Comparison of ENCODE assay signal across 14 mouse cellular contexts in genomic region chr2:29843231-29844105, GRCm38 (mm10). TPM values are rescaled to one million over a fixed set of nuclear protein-coding genes. Genes with fewer than 3 reads are reported as not detected.
DNase-seq lines count a peak whose midpoint lies in the region; ATAC-seq lines count a peak whose summit lies in the region.
"Had no signal": no experiment of that assay in that cellular context is flagged by ENCODE, and none has a peak within 500 bp of the region (broad histone marks: within the 10 kb centered on the region; RNA-seq: fewer than 3 reads in every experiment).

No protein-coding gene starts in this region.

- no peaks in the 10 kb centered on the region for H3K27me3 ChIP-seq in neural tube, embryonic 15.5 days (replicated peaks)
- no peaks in the 10 kb centered on the region; the same call in 1 of the 2 replicates for H3K27me3 ChIP-seq in neural tube, embryonic 14.5 days (ENCODE audit: control insufficient read depth, insufficient read depth, low read length)
- peaks cover 46% of the 10 kb centered on the region for H3K27me3 ChIP-seq in kidney, embryonic 16.5 days (ENCODE audit: insufficient read depth, low read length)

- no peak overlapping the region for H3K4me2 ChIP-seq in neural tube, embryonic 15.5 days
- H3K4me2 ChIP-seq in neural tube, embryonic 14.5 days (ENCODE audit: low read depth, low read length): no peak overlapping the region; the same call in 1 of the 2 replicates
- H3K4me2 ChIP-seq in kidney, embryonic 16.5 days (replicated peaks; ENCODE audit: low read depth, low read length): no peak overlapping the region
- H3K4me2 ChIP-seq: embryonic facial prominence, embryonic 12.5 days; liver, embryonic 15.5 days had no signal

- H3K36me3 ChIP-seq in neural tube, embryonic 15.5 days: peaks cover 19% of the 10 kb centered on the region
- no peaks in the 10 kb centered on the region; the same call in 1 of the 2 replicates for H3K36me3 ChIP-seq in neural tube, embryonic 14.5 days (ENCODE audit: control insufficient read depth, insufficient read depth, low read length)
- H3K36me3 ChIP-seq in kidney, embryonic 16.5 days (ENCODE audit: insufficient read depth, low read length): peaks cover 32% of the 10 kb centered on the region

- no peaks in the 10 kb centered on the region for H3K9me3 ChIP-seq in neural tube, embryonic 15.5 days (replicated peaks)
- H3K9me3 ChIP-seq in neural tube, embryonic 14.5 days (ENCODE audit: control insufficient read depth, low read length): no peaks in the 10 kb centered on the region
- no peaks in the 10 kb centered on the region for H3K9me3 ChIP-seq in kidney, embryonic 16.5 days (ENCODE audit: low read length)
- H3K9me3 ChIP-seq: embryonic facial prominence, embryonic 12.5 days; limb, embryonic 10.5 days; liver, embryonic 15.5 days had no signal

- H3K27ac ChIP-seq in neural tube, embryonic 15.5 days (replicated peaks): no peak overlapping the region
- peak overlapping the region; percentile 66; the same call in 1 of the 2 replicates for H3K27ac ChIP-seq in neural tube, embryonic 14.5 days (ENCODE audit: low read depth, low read length)
- no peak overlapping the region for H3K27ac ChIP-seq in kidney, embryonic 16.5 days (ENCODE audit: low read length)
- H3K27ac ChIP-seq: embryonic facial prominence, embryonic 12.5 days; limb, embryonic 10.5 days; liver, embryonic 15.5 days had no signal

- no peak overlapping the region for H3K9ac ChIP-seq in neural tube, embryonic 15.5 days (replicated peaks)
- H3K9ac ChIP-seq in neural tube, embryonic 14.5 days (replicated peaks; ENCODE audit: low read depth, low read length): no peak overlapping the region
- H3K9ac ChIP-seq in kidney, embryonic 16.5 days (replicated peaks; ENCODE audit: low read length): no peak overlapping the region
- H3K9ac ChIP-seq: embryonic facial prominence, embryonic 12.5 days; liver, embryonic 15.5 days had no signal

- ATAC-seq in neural tube, embryonic 15.5 days (ENCODE audit: low FRiP score): no peak
- ATAC-seq in neural tube, embryonic 14.5 days (ENCODE audit: low read depth): 0 out of 2 replicates have a peak, but pooled peaks have one; percentile 30
- ATAC-seq in kidney, embryonic 16.5 days (ENCODE audit: low FRiP score, low TSS enrichment): no peak

- peak; percentile 66 for DNase-seq in neural tube, embryonic 10.5 days (ENCODE audit: extremely low spot score, low spot score)
- peak; percentile 74 for DNase-seq in embryo, embryonic 11 days
- peak; percentile 72 for DNase-seq in mesoderm, embryonic 11.5 days (ENCODE audit: low read depth, low spot score)
- no peak for DNase-seq in cerebellum, postnatal 36 days
- DNase-seq in gastrocnemius, adult 18-20 months (ENCODE audit: low spot score): no peak
- DNase-seq: cerebellum, adult 2 months; heart, adult 18-20 months; lung, postnatal 14 days had no signal

- peaks cover 60% of the 10 kb centered on the region for H3K4me1 ChIP-seq in neural tube, embryonic 15.5 days
- H3K4me1 ChIP-seq in neural tube, embryonic 14.5 days (ENCODE audit: control insufficient read depth, insufficient read depth, low read length): peaks cover 42% of the 10 kb centered on the region
- peaks cover 12% of the 10 kb centered on the region for H3K4me1 ChIP-seq in kidney, embryonic 16.5 days (ENCODE audit: insufficient read depth, low read length)

- 15% methylated on average over 9 of the region's 9 CpGs for WGBS in neural tube, embryonic 15.5 days
- 20% methylated on average over 9 of the region's 9 CpGs for WGBS in neural tube, embryonic 14.5 days
- 70% methylated on average over 9 of the region's 9 CpGs for WGBS in kidney, embryonic 16.5 days

- H3K4me3 ChIP-seq in neural tube, embryonic 15.5 days (replicated peaks): no peak overlapping the region
- H3K4me3 ChIP-seq in neural tube, embryonic 14.5 days (ENCODE audit: low read depth, low read length): no peak overlapping the region
- no peak overlapping the region for H3K4me3 ChIP-seq in kidney, embryonic 16.5 days (ENCODE audit: low read length)
- H3K4me3 ChIP-seq: embryonic facial prominence, embryonic 12.5 days; limb, embryonic 10.5 days; liver, embryonic 15.5 days had no signal

RNA-seq across cellular contexts. Expression of gene Urm1, which starts 23.6 kb away (rescaled TPM):
- polyA plus RNA-seq in neural tube, embryonic 15.5 days (2015; fragmentation: Nextera tagmentation; extraction: Ambion mirVana): 27.7 and 28.3 TPM in 2 replicates
- 21.8 and 24.6 TPM in 2 replicates for polyA plus RNA-seq in neural tube, embryonic 14.5 days (2014; fragmentation: Nextera tagmentation; extraction: Ambion mirVana)
- 10 to 100 TPM; 23.9 to 30.3 TPM for total RNA-seq in gastrocnemius, adult 18-20 months (2021)
- 27.5 and 31.1 TPM in 2 replicates for polyA plus RNA-seq in kidney, embryonic 16.5 days (2015; fragmentation: Nextera tagmentation; extraction: Ambion mirVana)

RNA-seq across cellular contexts. Expression of gene Cercam, which starts 25.5 kb away (rescaled TPM):
- polyA plus RNA-seq in neural tube, embryonic 15.5 days (2015; fragmentation: Nextera tagmentation; extraction: Ambion mirVana): 25.8 and 27.4 TPM in 2 replicates
- polyA plus RNA-seq in neural tube, embryonic 14.5 days (2014; fragmentation: Nextera tagmentation; extraction: Ambion mirVana): 21.4 and 22.9 TPM in 2 replicates
- 1 to 10 TPM; 1.6 to 1.7 TPM for total RNA-seq in gastrocnemius, adult 18-20 months (2021)
- polyA plus RNA-seq in kidney, embryonic 16.5 days (2015; fragmentation: Nextera tagmentation; extraction: Ambion mirVana): 20.1 and 20.8 TPM in 2 replicates

RNA-seq across cellular contexts. Expression of gene Slc27a4, which starts 41.0 kb away (rescaled TPM):
- polyA plus RNA-seq in neural tube, embryonic 15.5 days (2015; fragmentation: Nextera tagmentation; extraction: Ambion mirVana): 43.0 and 48.9 TPM in 2 replicates
- polyA plus RNA-seq in neural tube, embryonic 14.5 days (2014; fragmentation: Nextera tagmentation; extraction: Ambion mirVana): 35.8 and 37.6 TPM in 2 replicates
- total RNA-seq in gastrocnemius, adult 18-20 months (2021): 1 to 10 TPM; 6.5 to 7.0 TPM
- 16.5 and 17.7 TPM in 2 replicates for polyA plus RNA-seq in kidney, embryonic 16.5 days (2015; fragmentation: Nextera tagmentation; extraction: Ambion mirVana)

RNA-seq across cellular contexts. Expression of gene Odf2, which starts 45.6 kb away (rescaled TPM):
- 62.4 and 66.8 TPM in 2 replicates for polyA plus RNA-seq in neural tube, embryonic 15.5 days (2015; fragmentation: Nextera tagmentation; extraction: Ambion mirVana)
- 68.2 and 68.6 TPM in 2 replicates for polyA plus RNA-seq in neural tube, embryonic 14.5 days (2014; fragmentation: Nextera tagmentation; extraction: Ambion mirVana)
- 10 to 100 TPM; 10.4 to 11.9 TPM for total RNA-seq in gastrocnemius, adult 18-20 months (2021)
- 57.7 and 76.5 TPM in 2 replicates for polyA plus RNA-seq in kidney, embryonic 16.5 days (2015; fragmentation: Nextera tagmentation; extraction: Ambion mirVana)

RNA-seq across cellular contexts. Expression of gene Trub2, which starts 55.2 kb away (rescaled TPM):
- polyA plus RNA-seq in neural tube, embryonic 15.5 days (2015; fragmentation: Nextera tagmentation; extraction: Ambion mirVana): 33.2 and 35.5 TPM in 2 replicates
- polyA plus RNA-seq in neural tube, embryonic 14.5 days (2014; fragmentation: Nextera tagmentation; extraction: Ambion mirVana): 27.1 and 29.3 TPM in 2 replicates
- 10 to 100 TPM; 27.7 to 30.3 TPM for total RNA-seq in gastrocnemius, adult 18-20 months (2021)
- polyA plus RNA-seq in kidney, embryonic 16.5 days (2015; fragmentation: Nextera tagmentation; extraction: Ambion mirVana): 42.4 and 45.7 TPM in 2 replicates

Comparison
In these comparisons a context has a peak if more than half of its experiments do, and no peak if none do; other contexts are left out.
1. DNase-seq: peak in neural tube, embryonic 10.5 days (single experiment), embryo, embryonic 11 days (single experiment) and mesoderm, embryonic 11.5 days (single experiment); none in cerebellum, postnatal 36 days (0 of 2) and gastrocnemius, adult 18-20 months (single experiment).